Mouse (Mus musculus) spleen, adult 12 weeks (tissue): ENCODE data around the gene Mras.

Source experiments
- DNase-seq: peaks from one replicate; pipeline ENCODE4 v3.0.0; 2022; ENCODE audit warnings: low spot score

The Mras gene

DNA sequence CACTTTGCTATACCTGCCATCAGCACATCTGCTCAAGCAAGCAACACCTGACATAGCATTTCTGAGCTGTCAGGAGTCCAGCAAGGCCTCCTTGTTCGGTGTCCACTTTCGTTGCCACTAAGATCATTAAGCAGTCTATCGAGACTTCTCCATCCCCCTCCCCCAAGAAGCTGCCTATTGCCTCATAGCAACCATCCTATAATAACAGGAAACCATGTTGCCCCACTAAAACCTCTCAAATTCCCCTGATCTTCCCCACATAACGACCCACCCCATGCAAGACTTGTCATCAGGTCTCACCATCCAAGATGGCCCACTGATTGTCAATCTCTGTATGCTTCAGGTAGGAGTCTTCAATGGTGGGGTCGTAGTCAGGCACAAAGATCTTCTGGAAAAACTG lies 26.1 kb downstream of the Mras start:
- no peak for DNase-seq

DNA sequence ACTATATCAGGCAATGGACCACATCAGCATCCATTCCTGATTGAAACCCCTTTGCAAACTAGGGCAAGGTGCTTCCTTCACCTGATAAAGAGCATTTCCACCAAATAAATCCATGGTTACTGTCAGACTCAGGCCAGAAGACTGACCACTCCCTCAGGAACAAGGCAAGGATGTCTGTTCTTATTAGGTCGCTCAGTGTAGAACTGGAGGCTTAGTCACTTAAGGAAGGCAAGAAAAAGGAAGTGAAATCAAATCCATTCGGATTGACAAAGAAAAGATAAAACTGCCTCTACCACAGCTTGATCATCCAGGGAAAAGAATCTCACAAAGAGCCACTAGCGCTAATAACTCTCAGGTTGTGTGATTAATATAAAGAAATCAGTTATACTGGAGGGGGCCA lies 27.9 kb downstream of the Mras start:
- DNase-seq = no peak

DNA sequence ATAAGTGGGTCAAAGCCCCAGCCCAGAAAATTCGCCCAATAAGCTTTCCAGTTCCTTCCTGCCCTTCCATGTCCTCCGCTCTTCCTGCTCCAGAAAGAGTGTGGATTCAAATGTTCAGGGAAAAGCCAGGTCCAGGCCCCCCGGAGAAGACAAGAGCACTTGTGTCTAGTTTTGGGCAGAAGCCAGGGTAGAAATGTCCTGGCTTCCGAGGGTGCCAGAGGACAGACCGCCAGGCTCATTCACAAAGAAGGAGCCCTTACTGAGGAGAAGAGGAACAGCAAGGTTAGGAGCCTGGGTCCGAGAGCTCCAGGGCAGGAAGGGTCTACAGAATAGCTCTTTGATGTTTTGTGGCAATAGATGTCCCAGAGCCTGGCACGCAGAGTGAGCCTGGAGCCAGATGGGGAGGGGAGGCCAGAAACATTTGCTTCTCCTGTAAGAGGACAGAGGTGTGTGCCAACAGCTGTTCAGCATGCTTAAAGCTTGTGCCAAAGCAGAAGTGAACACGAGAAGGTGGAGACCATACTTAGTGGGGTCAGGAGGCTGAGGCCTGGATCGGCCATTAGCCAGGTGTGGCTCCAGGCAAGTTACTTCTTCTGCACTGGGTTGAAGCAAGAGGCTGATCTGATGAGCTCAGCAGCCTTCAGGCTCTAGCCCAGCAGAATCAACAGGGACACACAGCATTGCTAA lies 35.8 kb downstream of the Mras start:
- no peak for DNase-seq

DNA sequence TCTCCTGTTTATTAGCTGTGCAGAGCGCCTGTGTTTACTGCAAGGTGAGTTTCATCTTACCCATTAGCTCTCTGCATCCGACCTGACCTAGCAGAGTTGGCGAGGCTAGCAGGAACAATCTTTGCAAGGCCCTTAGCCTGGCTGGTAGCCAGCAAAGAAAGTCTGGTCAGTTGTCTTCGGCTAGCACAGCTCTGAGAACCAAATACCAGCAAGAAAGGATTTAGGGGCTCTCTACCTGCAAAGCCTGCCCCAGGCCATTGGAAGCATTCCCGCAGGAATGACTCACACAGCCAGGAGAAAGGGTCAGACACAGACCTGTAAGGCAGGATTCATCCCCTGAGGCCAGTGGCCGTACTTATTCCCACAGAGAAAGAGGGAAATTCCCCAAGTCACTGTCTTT lies 36.4 kb downstream of the Mras start:
- DNase-seq = no peak

GRCm38 (mm10) chr9:99397056-99397815 lies 39.9 kb downstream of the Mras start:
- DNase-seq = no peak

DNA sequence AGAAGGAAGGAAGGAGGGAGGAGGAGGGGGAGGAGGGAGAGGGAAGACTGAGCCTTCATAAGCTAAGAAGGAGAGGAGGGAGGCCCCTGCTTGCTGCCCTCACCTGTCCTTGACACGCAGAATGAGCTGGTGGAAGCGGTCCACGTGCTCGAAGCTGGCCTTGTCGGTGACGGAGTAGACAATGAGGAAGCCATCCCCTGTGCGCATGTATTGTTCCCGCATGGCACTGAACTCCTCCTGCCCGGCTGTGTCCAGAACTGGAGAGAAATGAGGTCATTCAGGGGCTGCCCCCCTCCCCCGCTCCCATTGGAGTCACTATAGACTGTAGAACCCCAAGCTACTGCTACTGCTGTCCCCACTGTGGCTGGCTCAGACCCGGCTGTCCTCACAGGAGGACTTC lies 42.8 kb downstream of the Mras start:
- DNase-seq = no peak

- DNase-seq = no peak
Measured at GRCm38 (mm10) chr9:99393146-99393545, 44.0 kb downstream of the Mras start.

GRCm38 (mm10) chr9:99391557-99391956 lies 45.6 kb downstream of the Mras start:
- no peak for DNase-seq

DNA sequence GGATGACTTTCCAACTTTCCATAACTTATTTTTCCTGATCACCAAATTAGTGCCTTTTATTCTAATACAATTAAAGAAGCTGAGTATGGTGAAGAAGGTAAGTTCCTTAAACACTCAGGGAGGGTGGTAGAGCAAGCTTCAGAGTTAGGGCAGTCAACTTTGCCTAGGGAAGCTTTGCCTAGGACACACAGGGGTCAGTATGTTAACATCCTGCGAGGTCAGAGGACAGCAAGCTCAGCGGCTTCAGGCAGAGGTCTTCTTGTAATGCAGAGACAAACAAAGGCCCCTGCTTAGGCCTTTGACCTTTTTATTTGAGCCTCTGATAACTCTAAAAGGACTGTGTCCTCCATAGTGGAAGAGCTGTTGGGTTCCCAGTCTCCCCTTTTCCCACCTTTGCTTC lies 46.5 kb downstream of the Mras start:
- no peak for DNase-seq

DNA sequence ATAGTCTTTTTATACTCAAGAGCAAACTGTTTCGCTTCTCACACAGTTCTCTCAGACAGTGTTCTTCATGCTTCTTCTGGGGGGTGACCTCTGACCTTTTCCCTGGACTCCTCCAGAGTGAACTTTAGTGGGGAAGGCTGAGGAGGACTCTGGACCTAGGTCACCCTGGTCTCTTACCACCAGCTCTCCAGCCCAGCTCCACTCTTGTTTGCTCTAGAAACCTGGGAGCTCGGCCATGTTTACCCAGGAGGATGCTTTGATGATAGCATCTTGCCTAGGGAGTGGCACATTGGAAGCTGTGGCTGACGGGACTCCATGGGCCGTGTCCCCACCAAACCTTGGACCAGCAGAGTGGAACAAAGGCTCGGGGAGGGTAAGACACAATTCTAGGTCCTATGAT lies 47.0 kb downstream of the Mras start:
- DNase-seq = no peak

DNA sequence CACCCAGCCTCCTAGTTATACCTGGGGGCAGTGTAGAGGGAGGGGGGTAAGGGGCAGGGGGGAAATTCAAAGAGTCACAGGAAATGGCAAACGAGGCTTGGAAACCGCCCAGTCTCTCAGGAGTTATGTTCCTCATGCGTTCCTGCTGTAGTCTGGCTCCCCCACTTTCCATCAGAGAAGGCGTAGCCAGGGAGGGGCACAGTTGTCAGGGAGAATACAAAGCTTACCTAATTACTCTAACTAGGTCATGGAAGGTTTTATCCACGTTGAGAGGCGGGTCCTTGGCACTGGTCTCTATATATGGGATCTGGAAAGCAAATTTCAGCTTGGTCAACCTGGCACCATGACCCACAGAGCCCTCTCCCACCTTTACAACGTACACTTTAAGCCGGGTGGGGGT lies 47.7 kb downstream of the Mras start:
- DNase-seq = no peak

- no peak for DNase-seq
Measured at GRCm38 (mm10) chr9:99388856-99389255, 48.3 kb downstream of the Mras start.

- no peak for DNase-seq
Measured at GRCm38 (mm10) chr9:99388078-99388477, 49.1 kb downstream of the Mras start.

DNA sequence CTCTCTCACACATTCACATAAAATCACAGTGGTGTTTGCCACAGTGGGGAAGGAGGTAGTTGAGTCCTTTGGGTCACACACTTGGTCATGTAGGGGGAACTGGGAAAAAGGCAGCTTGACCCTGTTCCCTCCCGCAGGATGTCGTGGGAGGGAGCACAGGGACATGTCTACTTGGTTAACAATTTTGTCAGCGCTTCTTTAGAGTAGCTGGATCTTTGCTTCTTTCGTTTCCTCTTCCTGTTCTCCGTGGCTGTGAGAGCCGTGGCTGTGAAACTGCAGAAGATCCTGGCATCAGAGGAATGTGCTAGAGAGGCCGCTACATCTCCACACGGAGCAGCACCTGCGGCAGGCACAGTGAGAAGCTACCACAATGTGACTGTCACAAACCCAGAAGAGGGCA lies 54.6 kb downstream of the Mras start:
- no peak for DNase-seq

DNA sequence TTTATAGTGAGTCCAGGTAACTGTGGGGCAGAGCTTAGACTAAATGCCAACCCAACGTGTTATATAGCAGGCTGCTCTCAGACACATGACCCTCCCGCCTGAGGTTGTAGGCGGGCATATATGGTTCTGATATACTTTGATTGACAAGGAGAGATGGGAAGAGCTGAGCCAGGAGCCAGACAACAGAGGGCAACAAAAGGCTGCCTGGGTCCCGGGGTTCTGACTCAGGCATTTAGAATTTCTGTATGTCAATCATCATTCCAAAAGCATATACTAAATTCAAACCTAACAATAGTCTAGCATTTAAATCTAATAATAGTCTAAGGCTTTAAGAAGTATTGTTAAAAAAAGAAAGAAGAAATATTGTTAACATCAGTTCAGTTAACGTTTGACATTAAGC lies 58.0 kb downstream of the Mras start:
- DNase-seq = no peak

- DNase-seq = peak; percentile 24
Measured at GRCm38 (mm10) chr9:99376591-99377418, 60.4 kb downstream of the Mras start.

DNA sequence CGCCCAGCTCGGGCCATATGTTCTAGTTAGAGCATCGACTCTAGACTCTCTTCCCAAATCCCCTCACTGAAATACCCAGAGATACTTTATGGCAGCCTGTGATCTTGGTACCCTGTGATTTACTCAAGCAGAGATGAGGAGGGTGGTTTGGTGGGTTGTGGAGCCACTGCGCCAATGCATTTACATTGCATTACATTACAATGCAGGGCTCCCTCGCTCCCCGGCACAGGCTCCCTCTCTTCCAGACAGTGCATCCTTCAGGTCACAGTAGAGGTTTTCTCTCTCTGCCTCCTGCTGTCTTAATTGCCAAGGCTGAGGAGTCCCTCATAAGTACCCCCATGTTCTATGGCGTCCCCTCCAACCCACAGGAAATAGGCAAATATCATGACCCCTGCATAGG lies 68.8 kb downstream of the Mras start:
- no peak for DNase-seq

DNA sequence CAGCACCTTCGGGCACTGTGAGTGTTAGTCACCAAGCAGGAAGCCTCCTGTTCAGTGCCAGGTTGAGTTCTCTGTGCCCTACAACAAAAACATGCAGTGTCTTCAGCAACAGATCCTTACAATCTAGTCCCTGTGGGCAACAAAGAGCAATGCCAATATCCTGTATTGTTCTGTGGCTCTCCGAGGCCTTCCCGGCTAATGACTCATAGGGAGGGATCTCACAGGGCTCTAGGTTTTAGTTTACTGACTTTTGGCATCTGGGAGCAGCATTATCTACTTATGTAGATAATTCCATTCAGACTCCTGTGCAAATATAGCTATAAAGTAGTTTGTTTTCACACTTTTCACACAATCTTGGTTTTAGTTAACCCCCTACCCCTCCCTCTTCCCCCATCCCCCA lies 71.3 kb downstream of the Mras start:
- DNase-seq = no peak

GRCm38 (mm10) chr9:99363076-99363475 lies 74.1 kb downstream of the Mras start:
- DNase-seq = no peak

GRCm38 (mm10) chr9:99361946-99362345 lies 75.2 kb downstream of the Mras start:
- no peak for DNase-seq

- no peak for DNase-seq
Measured at GRCm38 (mm10) chr9:99359012-99359411, 78.2 kb downstream of the Mras start.

GRCm38 (mm10) chr9:99357921-99358692 lies 79.1 kb downstream of the Mras start, which contains the start of gene Esyt3:
TSS of gene Esyt3 (minus strand) at chr9:99358557.
- DNase-seq = no peak
